Comparison of ENCODE assay signal across 8 mouse cellular contexts in genomic region chr11:95824071-95824876, GRCm38 (mm10). TPM values are rescaled to one million over a fixed set of nuclear protein-coding genes. Genes with fewer than 3 reads are reported as not detected.
DNase-seq lines count a peak whose midpoint lies in the region; ATAC-seq and TF ChIP-seq lines count a peak whose summit lies in the region.

Phospho1 (plus strand) TSS chr11:95824499.

- in situ Hi-C loops in Patski (cut with MboI; ENCODE audit: low pct_unique_long_range_greater_than_20kb) = no loop called here

- DNase-seq in Patski (ENCODE audit: low read depth, low spot score) = peak; percentile 10
- peak; percentile 96 to 97 for DNase-seq in cerebellum, postnatal 10 days
- peak; percentile 69 to 81 for DNase-seq in frontal cortex, postnatal 14 days (ENCODE audit: low spot score in 2 of 2)
- peak; percentile 85 to 92 for DNase-seq in left cerebral cortex, adult 18-20 months (ENCODE audit: low spot score in 2 of 2)
- peak; percentile 92 for DNase-seq in right cerebral cortex, adult 18-20 months
- DNase-seq in urinary bladder, postnatal 10 days (ENCODE audit: low spot score) = peak; percentile 75

- peak; percentile 59 for ATAC-seq in Patski
- ATAC-seq in hindbrain, embryonic 13.5 days (ENCODE audit: low FRiP score) = peak; percentile 97

- CTCF ChIA-PET in Patski (lab: Charles Lee) = interaction anchor here (1.3 to 2.0 kb wide), 2 partner anchors 11 to 30 kb away, joined by 4 to 6 read pairs; no protein-coding TSS in a partner anchor

- peak within 1 kb of the TSS; percentile 80 for H3K9ac ChIP-seq in hindbrain, embryonic 13.5 days

- no peaks in the 10 kb centered on the region for H3K79me2 ChIP-seq in macrophage (ENCODE audit: inconsistent target)

- H3K4me1 ChIP-seq in hindbrain, embryonic 13.5 days (replicated peaks) = peaks cover 11% of the 10 kb centered on the region

- no peak for TF ChIP-seq CTCF in Patski (IDR thresholded peaks at IDR 0.05)

- H3K9me3 ChIP-seq in hindbrain, embryonic 13.5 days = no peaks in the 10 kb centered on the region

- no peaks in the 10 kb centered on the region for H3K36me3 ChIP-seq in hindbrain, embryonic 13.5 days
- H3K36me3 ChIP-seq in macrophage (ENCODE audit: inconsistent target) = no peaks in the 10 kb centered on the region

- peak within 1 kb of the TSS; percentile 69 for H3K4me3 ChIP-seq in hindbrain, embryonic 13.5 days
- peak within 1 kb of the TSS; percentile 42 for H3K4me3 ChIP-seq in macrophage (ENCODE audit: inconsistent target)

- WGBS in hindbrain, embryonic 13.5 days = 0% methylated on average over 52 of the region's 78 CpGs
- WGBS in macrophage (ENCODE audit: missing documents) = under 1% methylated on average over 77 of the region's 78 CpGs

- peaks cover 7% of the 10 kb centered on the region for H3K27me3 ChIP-seq in Patski
- peaks cover 69% of the 10 kb centered on the region for H3K27me3 ChIP-seq in hindbrain, embryonic 13.5 days

- POLR2A ChIA-PET in Patski (lab: Charles Lee) = interaction anchor here (0.6 kb wide), 1 partner anchor 20 kb away, joined by 5 read pairs; no protein-coding TSS in a partner anchor

- H3K27ac ChIP-seq in hindbrain, embryonic 13.5 days = no peak within 1 kb of the TSS; the same call in 1 of the 2 replicates
- no peak within 1 kb of the TSS for H3K27ac ChIP-seq in macrophage

- peak within 1 kb of the TSS; percentile 98 for H3K4me2 ChIP-seq in hindbrain, embryonic 13.5 days

RNA-seq across cellular contexts. Expression of gene Phospho1, which starts in this region (rescaled TPM):
- polyA plus RNA-seq in Patski (2021) (2.1 TPM), macrophage (2018) (6.3 to 10.9 TPM (median 7.8 TPM) in 3 replicates)
- polyA plus RNA-seq in hindbrain, embryonic 13.5 days (2015; fragmentation: Nextera tagmentation; extraction: Ambion mirVana) = 0.39 TPM in 1 of 2 replicates, not detected in the other
- 10 to 100 TPM; 65.2 to 87.4 TPM for total RNA-seq in left cerebral cortex, adult 18-20 months (2021)
- total RNA-seq in macrophage (2018; cell fraction: chromatin; rRNA removed) = 1 to 10 TPM in 6 of 26 experiments, under 1 TPM in 3, not detected in 17; 0.41 to 4.3 (median 1.5) TPM
- 10 to 100 TPM in 8 of 26 experiments, 1 to 10 TPM in 18; 1.5 to 25.0 (median 5.8) TPM for total RNA-seq in macrophage (2018; cell fraction: cytosol; rRNA removed)
- 1 to 10 TPM in 22 of 26 experiments, under 1 TPM in 3, not detected in 1; 0.29 to 7.2 (median 1.8) TPM for total RNA-seq in macrophage (2018; cell fraction: nucleus; rRNA removed)

Comparison
In these comparisons a context has a peak if more than half of its experiments do, and no peak if none do; other contexts are left out.
1. Peak in ATAC-seq, H3K4me3 ChIP-seq, H3K9ac ChIP-seq and H3K4me2 ChIP-seq in hindbrain, embryonic 13.5 days; RNA of the gene not detected or under 1 TPM.
2. DNase-seq: peak in every context shown above with its lines; median percentile 96 in cerebellum, postnatal 10 days; 92 in right cerebral cortex, adult 18-20 months; 88 in left cerebral cortex, adult 18-20 months; 75 in frontal cortex, postnatal 14 days; 75 in urinary bladder, postnatal 10 days; 10 in Patski.